Mouse (Mus musculus): ENCODE data around the gene Pard3b.

DNA sequence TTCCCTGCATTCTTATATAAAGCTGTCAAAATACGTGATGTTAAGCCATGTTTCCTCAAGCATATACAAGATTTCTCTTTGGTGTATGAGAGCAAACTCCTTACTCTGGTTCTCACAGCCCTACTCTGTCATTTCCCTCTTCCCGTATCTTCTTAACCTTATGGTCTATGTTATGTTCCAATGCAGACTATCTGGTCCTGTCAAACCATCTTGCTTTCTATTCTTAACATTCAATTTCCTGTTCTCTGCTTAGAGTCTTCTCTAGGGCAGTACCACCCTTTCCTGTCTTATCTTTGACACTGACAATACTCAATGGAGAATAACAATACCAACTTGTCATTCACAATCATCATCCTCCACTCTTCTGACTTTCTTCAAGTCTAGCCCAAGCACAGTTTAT lies 8.8 kb upstream of the Pard3b start:
- TF ChIP-seq CTCF (IDR thresholded peaks at IDR 0.05; ENCODE audit: insufficient read depth, low read depth, low read length), result no peak
- TF ChIP-seq POLR2A (IDR thresholded peaks at IDR 0.05; ENCODE audit: insufficient read depth, low read depth, low read length), result no peak
